Mouse (Mus musculus): Measurements from ENCODE around the gene Shc4.

DNA sequence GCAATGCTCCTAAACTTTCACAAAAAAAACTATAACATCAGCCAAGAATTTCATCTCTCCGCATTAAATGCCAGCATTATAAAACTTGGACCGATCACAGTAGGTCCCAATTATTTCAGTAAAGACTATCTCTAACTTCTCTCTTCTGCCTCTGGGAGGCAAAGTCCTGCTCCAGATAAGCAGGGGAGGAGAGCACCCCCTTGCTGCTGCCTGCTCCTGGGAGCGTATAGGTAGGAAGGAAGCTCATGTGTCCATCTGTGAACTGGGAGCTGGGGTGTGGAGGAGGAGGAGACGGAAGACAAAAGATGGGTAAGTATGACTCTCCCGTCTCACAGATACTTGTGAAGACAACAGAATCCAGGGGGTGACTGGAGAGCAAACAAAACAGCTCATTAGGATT lies 14.8 kb upstream of the Shc4 start:
- TF ChIP-seq CTCF (IDR thresholded peaks at IDR 0.05; ENCODE audit: low read depth, low read length) (no peak), GATA2 (IDR thresholded peaks at IDR 0.05; ENCODE audit: borderline replicate concordance, low read depth, low read length) (no peak), POLR2AphosphoS5 (IDR thresholded peaks at IDR 0.05; ENCODE audit: insufficient replicate concordance, low read depth, low read length) (no peak), TAL1 (conservative IDR thresholded peaks at IDR 0.05; ENCODE audit: low read depth, low read length) (no peak)
